Mouse (Mus musculus): ENCODE measurements around the gene Eif4g3.

Eif4g3 gene

GRCm38 (mm10) chr4:138061161-138061560, 68.3 kb downstream of the Eif4g3 start:
- no peak for DNase-seq (ENCODE audit: low spot score)

- DNase-seq (ENCODE audit: low spot score) = no peak
These were observed 70.8 kb downstream of the Eif4g3 start for GRCm38 (mm10) chr4:138063372-138064265.

- DNase-seq (ENCODE audit: low spot score) = no peak
These were observed 72.2 kb downstream of the Eif4g3 start for GRCm38 (mm10) chr4:138064882-138065592.

GRCm38 (mm10) chr4:138065593-138066169, 72.9 kb downstream of the Eif4g3 start:
- no peak for DNase-seq (ENCODE audit: low spot score)

- no peak for DNase-seq (ENCODE audit: low spot score)
These were observed 73.6 kb downstream of the Eif4g3 start for GRCm38 (mm10) chr4:138066421-138066820.

GRCm38 (mm10) chr4:138067858-138068257, 75.0 kb downstream of the Eif4g3 start:
- DNase-seq (ENCODE audit: low spot score) = no peak

- DNase-seq (ENCODE audit: low spot score) = no peak
These were observed 75.8 kb downstream of the Eif4g3 start for GRCm38 (mm10) chr4:138068598-138068997.

- no peak for DNase-seq (ENCODE audit: low spot score)
These were observed 76.5 kb downstream of the Eif4g3 start for GRCm38 (mm10) chr4:138069371-138069770.

- DNase-seq (ENCODE audit: low spot score) = no peak
These were observed 78.7 kb downstream of the Eif4g3 start for GRCm38 (mm10) chr4:138071497-138071896.

- no peak for DNase-seq (ENCODE audit: low spot score)
These were observed 80.3 kb downstream of the Eif4g3 start for GRCm38 (mm10) chr4:138073086-138073485.

- no peak for DNase-seq (ENCODE audit: low spot score)
These were observed 80.7 kb downstream of the Eif4g3 start for GRCm38 (mm10) chr4:138073531-138073930.

GRCm38 (mm10) chr4:138074896-138075584, 82.2 kb downstream of the Eif4g3 start:
- DNase-seq (ENCODE audit: low spot score) = no peak

- DNase-seq (ENCODE audit: low spot score) = no peak
These were observed 85.0 kb downstream of the Eif4g3 start for GRCm38 (mm10) chr4:138077663-138078295.

- DNase-seq (ENCODE audit: low spot score) = no peak
These were observed 86.4 kb downstream of the Eif4g3 start for GRCm38 (mm10) chr4:138079234-138079633.

GRCm38 (mm10) chr4:138082466-138082865, 89.6 kb downstream of the Eif4g3 start:
- DNase-seq (ENCODE audit: low spot score) = no peak

GRCm38 (mm10) chr4:138084103-138084502, 91.3 kb downstream of the Eif4g3 start:
- DNase-seq (ENCODE audit: low spot score) = no peak

- DNase-seq (ENCODE audit: low spot score) = no peak
These were observed 92.2 kb downstream of the Eif4g3 start for GRCm38 (mm10) chr4:138084851-138085573.

GRCm38 (mm10) chr4:138086949-138087348, 94.1 kb downstream of the Eif4g3 start:
- DNase-seq (ENCODE audit: low spot score) = no peak

- no peak for DNase-seq (ENCODE audit: low spot score)
These were observed 96.7 kb downstream of the Eif4g3 start for GRCm38 (mm10) chr4:138089512-138089911.

GRCm38 (mm10) chr4:138091562-138092194, 98.9 kb downstream of the Eif4g3 start:
- DNase-seq (ENCODE audit: low spot score) = no peak

- DNase-seq (ENCODE audit: low spot score) = no peak
These were observed 107.6 kb downstream of the Eif4g3 start for GRCm38 (mm10) chr4:138100456-138100855.
